Mouse (Mus musculus) bone marrow, adult 2 months (tissue): ENCODE measurements at regions not wholly inside any gene's neighbourhood (a gene's known extent, or its start where the extent isn't known, plus 50 kb on each side); places are given as distances from the start of the nearest gene placed in this dataset.
"Not testable (repeated sequence)": the region's sequence is repeated elsewhere in the genome, so short reads cannot be mapped to it uniquely, and the experiment has no call there.

ENCODE experiments used
- CTCF ChIP-seq: fragments of 200-500 bp; IDR thresholded peaks from 2 replicates; pipeline ENCODE4 v1.5.1; 2011; ENCODE audit warnings: low read length, control low read depth; ENCODE audit not compliant: control insufficient read depth, insufficient read depth
- POLR2A ChIP-seq: fragments of 200-500 bp; IDR thresholded peaks from 2 replicates; pipeline ENCODE4 v1.6.1; 2011; ENCODE audit warnings: low read depth, mild to moderate bottlenecking, control low read depth, low read length, borderline replicate concordance; ENCODE audit not compliant: control insufficient read depth

GRCm38 (mm10) chr12:114008491-114008890 is 464.8 kb downstream of the Adam6a start:
- not testable (repeated sequence) for TF ChIP-seq CTCF, POLR2A
